Mouse (Mus musculus) mouse trophoblast stem cell (cell line): ENCODE measurements around the gene Pip4k2b.

Source experiments
- in situ Hi-C, 2 experiments: fragments of 300-500 bp; cut with MseI, MboI; formaldehyde crosslinking; loops; 2 replicates in 1 of 2; 3 replicates in 1 of 2; pipeline ENCODE4 v1.15.1; 2025

The Pip4k2b gene

DNA sequence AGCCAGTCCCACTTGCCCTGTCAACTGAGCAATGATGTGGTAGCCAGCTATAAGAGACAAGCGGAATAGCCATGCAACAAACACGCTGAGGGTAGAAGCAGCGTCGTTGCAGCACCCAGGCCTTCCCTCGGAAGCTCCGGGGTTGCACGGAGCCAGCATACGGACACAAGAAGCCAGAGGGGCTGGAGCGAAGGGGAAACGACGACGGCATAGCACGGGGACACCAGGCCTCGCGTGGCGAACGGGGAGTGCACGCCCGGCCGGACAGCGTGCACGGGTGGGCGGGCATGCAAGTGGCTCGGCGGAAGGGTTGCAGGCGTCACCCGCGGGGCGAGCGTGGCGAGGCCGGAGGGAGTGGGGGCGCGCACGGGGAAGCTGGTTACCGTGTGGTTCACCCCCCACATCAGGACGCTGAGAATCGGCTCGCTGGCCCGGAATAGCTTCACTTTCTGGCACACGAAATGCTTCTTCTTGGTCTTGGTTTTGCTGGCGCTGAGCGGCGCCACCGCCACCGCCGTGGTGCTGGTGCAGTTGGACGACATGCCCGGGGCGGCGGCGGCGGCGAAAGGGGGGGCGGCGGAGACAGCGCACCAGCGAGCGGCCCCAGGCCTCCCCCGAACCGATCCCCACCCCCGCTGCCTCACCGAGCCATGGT lies at the start of gene Pip4k2b:
Gene Pip4k2b, minus strand, starts transcription at position 642 of the 655 bp plus-strand sequence.
- in situ Hi-C loops: no loop called here

DNA sequence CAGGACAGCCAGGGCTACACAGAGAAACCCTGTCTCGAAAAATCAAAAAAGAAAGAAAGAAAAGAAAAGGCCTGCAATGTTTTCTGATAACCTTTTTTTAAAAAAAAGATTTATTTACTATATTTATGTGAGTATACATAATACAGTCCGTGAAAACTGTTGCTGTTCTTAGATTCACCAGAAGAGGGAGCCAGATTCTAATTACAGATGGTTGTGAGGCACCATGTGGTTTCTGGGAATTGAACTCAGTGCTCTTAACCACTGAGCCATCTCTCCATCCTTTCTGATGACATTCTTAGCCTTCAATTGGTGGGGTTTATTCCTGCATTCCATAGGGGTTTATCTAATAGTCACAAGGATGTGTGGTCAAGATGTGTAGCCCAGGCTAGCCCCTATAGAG lies 48.7 kb upstream of the Pip4k2b start:
- in situ Hi-C loops: loop anchor here (5.0 to 10.0 kb wide), 2 partner anchors 79 to 82 kb away; no protein-coding TSS in a partner anchor

GRCm38 (mm10) chr11:97790778-97791438 lies 46.4 kb upstream of the Pip4k2b start:
- in situ Hi-C loops: loop anchor here (5.0 to 10.0 kb wide), 2 partner anchors 81 to 84 kb away; no protein-coding TSS in a partner anchor

DNA sequence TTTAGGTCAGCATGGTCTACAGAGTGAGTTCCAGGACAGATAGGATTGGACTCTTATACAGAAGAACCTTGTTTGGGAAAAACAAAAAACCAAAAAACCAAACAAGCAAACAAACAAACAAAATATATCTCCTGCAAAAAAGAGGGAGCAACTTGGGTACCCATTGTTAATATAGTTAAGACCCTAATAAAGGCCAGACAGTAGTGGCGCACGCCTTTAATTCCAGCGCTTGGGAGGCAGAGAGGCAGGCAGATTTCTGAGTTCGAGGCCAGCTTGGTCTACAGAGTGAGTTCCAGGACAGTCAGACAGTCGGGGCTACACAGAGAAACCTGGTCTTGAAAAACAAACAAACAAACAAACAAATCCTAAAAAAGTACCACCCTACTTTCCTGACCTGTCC lies 45.2 kb upstream of the Pip4k2b start:
- in situ Hi-C loops: loop anchor here (5.0 to 10.0 kb wide), 2 partner anchors 83 to 85 kb away; no protein-coding TSS in a partner anchor

GRCm38 (mm10) chr11:97787961-97788360 lies 43.5 kb upstream of the Pip4k2b start:
- in situ Hi-C loops: no loop called here

- in situ Hi-C loops: no loop called here
Measured at GRCm38 (mm10) chr11:97782564-97782895, 38.0 kb upstream of the Pip4k2b start.

GRCm38 (mm10) chr11:97781832-97782563 lies 37.5 kb upstream of the Pip4k2b start, which contains the start of gene Rpl23:
Rpl23 (minus strand) TSS chr11:97782437.
- in situ Hi-C loops: no loop called here

GRCm38 (mm10) chr11:97781478-97781831 lies 37.0 kb upstream of the Pip4k2b start:
- in situ Hi-C loops: no loop called here

GRCm38 (mm10) chr11:97779968-97780701 lies 35.6 kb upstream of the Pip4k2b start:
- in situ Hi-C loops: no loop called here

DNA sequence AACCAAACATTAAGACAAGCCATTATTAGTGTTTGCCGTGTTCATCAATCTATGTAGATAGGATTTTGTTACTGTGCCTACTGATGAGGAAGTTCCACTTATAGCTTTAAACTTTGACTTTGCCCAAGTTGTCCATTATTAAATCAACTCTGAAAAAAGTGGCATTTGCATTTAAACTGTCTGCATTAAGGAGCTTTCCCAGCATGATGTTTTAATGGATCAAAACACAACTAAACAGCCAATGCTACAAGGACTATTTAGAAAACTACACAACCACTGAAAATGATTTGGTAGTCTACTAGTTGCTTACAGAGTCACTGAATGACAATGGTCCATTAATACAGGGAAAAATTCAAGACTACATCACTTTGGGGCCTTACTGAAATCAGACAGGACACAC lies 34.4 kb upstream of the Pip4k2b start:
- in situ Hi-C loops: no loop called here

DNA sequence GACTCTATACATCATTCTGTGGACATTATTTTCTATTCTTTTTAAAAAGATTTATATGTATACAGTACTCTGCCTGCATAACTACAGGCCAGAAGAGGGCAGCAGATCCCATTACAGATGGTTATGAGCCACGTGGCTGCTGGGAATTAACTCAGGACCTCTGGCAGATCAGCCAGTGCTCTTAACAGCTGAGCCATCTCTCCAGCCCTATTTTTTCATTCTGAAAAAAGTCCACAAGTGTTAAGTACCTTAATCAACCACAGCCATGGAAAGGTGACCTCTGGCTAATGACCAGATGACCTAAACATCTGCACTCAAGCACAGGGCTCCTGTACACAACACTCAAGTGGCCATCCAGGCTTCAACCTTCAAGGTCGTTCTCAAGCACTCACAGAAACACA lies 32.6 kb upstream of the Pip4k2b start:
- in situ Hi-C loops: no loop called here

- in situ Hi-C loops: no loop called here
Measured at GRCm38 (mm10) chr11:97776497-97777128, 32.1 kb upstream of the Pip4k2b start.

GRCm38 (mm10) chr11:97775808-97776496 lies 31.4 kb upstream of the Pip4k2b start, which contains the start of gene 1700001P01Rik:
1700001P01Rik (minus strand) TSS chr11:97775918.
- in situ Hi-C loops: no loop called here

GRCm38 (mm10) chr11:97775186-97775585 lies 30.7 kb upstream of the Pip4k2b start:
- in situ Hi-C loops: no loop called here

DNA sequence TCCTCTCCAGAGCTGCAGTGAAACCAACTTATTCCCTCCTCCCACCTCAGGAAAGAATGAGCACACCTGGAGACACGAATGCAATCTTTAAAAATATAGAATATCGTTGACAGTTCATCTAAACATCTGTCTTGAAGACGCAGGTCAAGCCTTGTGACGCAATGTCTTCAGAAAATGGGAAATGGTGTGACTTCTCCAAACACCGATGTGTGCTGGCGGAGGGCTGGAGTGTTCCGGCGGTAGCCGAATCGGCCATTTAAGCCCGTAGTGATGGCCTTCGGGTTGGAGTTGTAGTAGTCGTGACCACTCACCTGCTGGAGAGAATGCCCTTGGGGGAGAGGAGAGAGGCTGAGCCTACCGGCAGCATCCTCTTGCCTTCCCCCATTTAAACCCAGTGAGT lies 26.9 kb upstream of the Pip4k2b start:
- in situ Hi-C loops: no loop called here

DNA sequence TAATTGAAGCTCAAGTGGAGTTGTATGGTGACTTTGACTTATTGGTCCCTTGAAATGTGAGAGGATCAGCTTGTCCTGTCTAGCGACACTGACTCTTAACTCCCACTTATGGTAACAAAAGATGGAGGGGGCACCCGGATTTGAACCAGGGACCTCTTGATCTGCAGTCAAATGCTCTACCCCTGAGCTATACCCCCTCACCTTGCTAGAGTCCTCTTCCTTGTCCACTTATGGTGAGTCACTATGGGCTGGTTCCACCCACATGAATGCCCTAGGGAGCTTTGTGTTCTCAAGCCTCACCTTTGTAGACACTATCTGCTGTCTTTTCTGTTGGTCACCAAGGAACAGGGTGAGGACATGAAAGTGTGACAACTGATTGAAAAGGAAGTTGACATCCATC lies 25.2 kb upstream of the Pip4k2b start:
- in situ Hi-C loops: no loop called here

DNA sequence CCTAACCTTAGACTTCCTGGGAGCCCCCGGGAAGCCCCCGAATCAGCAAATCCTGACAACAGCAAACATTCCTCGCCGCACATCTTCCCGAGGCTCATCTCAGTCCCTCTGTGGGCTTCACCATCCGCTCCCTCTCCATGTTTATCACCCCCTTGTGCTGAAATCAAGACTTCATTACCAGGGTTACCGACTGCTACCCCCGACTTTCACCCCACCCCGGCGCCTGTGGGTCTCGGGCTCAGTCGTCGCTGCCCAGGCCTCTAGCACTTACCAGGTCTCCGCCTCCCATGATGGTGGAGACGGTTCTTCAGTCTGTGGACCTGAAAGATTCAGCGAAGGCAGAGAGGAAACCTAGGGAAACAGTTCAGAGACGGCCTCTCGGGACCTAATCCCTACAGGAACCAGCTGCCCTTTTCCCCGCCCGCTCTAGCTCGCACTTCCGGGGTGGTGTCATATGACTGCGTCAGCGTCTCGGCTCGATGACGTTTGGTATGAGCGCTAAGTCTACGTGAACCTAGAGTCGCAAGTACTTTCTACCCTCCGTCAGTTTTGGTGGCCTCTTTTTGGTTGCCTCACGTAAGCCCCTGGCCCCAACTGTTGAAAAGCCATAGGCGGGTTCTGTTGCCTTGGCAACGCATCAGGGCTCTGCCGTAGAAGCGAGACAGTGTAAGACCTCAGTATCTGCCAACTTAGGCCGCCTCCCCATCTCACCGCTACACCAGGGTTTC lies 21.8 kb upstream of the Pip4k2b start, which contains the start of gene Cwc25:
Gene Cwc25, minus strand, starts transcription at position 403 of the 728 bp plus-strand sequence.
- in situ Hi-C loops: no loop called here

GRCm38 (mm10) chr11:97761638-97762037 lies 17.1 kb upstream of the Pip4k2b start:
- in situ Hi-C loops: no loop called here

GRCm38 (mm10) chr11:97758942-97759341 lies 14.4 kb upstream of the Pip4k2b start:
- in situ Hi-C loops: no loop called here

DNA sequence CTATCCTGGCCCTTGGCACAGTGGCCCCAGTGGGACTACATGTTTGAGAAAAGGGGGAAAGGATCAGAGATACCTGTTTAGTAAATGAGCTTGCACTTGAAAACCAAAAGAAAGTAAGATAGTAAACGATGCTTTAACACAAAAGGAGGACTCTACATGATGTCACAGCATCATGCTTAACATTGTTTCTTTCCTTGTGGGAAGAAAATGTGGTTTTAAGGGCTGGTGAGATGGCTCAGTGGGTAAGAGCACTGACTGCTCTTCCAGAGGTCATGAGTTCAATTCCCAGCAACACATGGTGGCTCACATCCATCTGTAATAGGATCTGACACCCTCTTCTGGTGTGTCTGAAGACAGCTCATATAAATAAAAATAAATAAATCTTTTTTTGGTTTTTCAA lies 13.6 kb upstream of the Pip4k2b start:
- in situ Hi-C loops: no loop called here
